Mouse (Mus musculus) testis, adult 2 months (tissue): ENCODE data around the gene Stam2. TPM values are rescaled to one million over a fixed set of nuclear protein-coding genes. Genes with fewer than 3 reads are reported as not detected.

Experiments
- H3K27ac ChIP-seq: fragments of 200-500 bp; 2 replicates; pipeline ENCODE4 v1.5.1; 2012; ENCODE audit warnings: low read depth, low read length; ENCODE audit not compliant: control insufficient read depth, insufficient read depth
- H3K27me3 ChIP-seq: fragments of 200-500 bp; 2 replicates; pipeline ENCODE4 v1.6.1; 2012; ENCODE audit warnings: mild to moderate bottlenecking, low read length, moderate library complexity; ENCODE audit not compliant: control insufficient read depth, insufficient read depth
- H3K36me3 ChIP-seq: fragments of 200-500 bp; 2 replicates; pipeline ENCODE4 v1.6.1; 2012; ENCODE audit warnings: mild to moderate bottlenecking, low read length; ENCODE audit not compliant: control insufficient read depth, insufficient read depth
- H3K4me1 ChIP-seq: fragments of 200-500 bp; 2 replicates; pipeline ENCODE4 v1.6.1; 2012; ENCODE audit warnings: low read length; ENCODE audit not compliant: control insufficient read depth, insufficient read depth
- H3K4me3 ChIP-seq: fragments of 200-500 bp; 2 replicates; pipeline ENCODE4 v1.5.1; 2012; ENCODE audit warnings: low read depth, mild to moderate bottlenecking, low read length, moderate library complexity, mixed read lengths; ENCODE audit not compliant: control insufficient read depth
- CTCF ChIP-seq: fragments of 200-500 bp; IDR thresholded peaks from 2 replicates; pipeline ENCODE4 v1.5.1; 2012; ENCODE audit warnings: low read depth, mild to moderate bottlenecking, inconsistent platforms, low read length, moderate library complexity; ENCODE audit not compliant: control insufficient read depth, insufficient read depth, insufficient replicate concordance
- POLR2A ChIP-seq: fragments of 200-500 bp; IDR thresholded peaks from 2 replicates; pipeline ENCODE4 v1.6.1; 2012; ENCODE audit warnings: low read depth, mild to moderate bottlenecking, inconsistent platforms, low read length, moderate library complexity; ENCODE audit not compliant: control insufficient read depth
- polyA plus RNA-seq: library from polyadenylated mRNA; depleted of rRNA; stranded (reverse); fragments of >200 nt; gene quantifications from 2 replicates; pipeline ENCODE4 v1.2.3, GENCODE M21; 2012

Gene Stam2
- polyA plus RNA-seq, 1 experiment, result 21.2 TPM

DNA sequence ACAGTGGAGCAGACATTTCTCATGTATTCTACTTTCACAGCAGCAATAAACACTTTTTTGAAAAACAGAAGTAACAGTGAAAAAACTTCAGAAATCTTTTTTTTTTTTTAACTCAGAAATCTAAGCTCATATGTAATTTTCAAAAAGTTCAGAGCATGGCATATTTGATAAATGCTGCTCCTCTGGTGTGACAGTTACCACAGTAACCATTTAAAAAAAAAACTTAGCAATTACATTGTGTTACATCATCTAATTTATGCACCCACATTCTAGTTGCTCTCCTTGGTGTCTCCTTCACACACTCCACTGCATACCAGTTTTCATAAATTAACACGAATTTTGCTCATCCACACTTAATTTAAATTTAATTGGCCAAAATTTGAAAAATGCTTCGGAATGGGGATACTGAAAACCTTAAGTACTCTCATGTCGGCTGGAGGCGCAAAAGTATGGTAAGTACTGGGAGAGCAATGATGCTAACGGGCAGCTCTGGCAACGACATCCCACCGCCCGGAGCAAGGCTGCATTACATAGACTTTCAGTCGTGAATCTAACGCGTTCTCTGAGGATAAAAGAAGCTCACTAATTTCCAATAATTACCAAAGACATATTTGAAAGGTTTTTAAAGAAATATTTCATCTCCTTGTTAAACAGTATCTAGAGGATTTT, 40.6 kb downstream of the Stam2 start:
- TF ChIP-seq POLR2A (no peak), CTCF (no peak)
- H3K4me1 ChIP-seq, result no peaks in the 10 kb centered on the region
- H3K27ac ChIP-seq, result no peak overlapping the region
- H3K4me3 ChIP-seq, result no peak overlapping the region
- peaks cover 2% of the 10 kb centered on the region; the same call in 1 of the 2 replicates for H3K36me3 ChIP-seq
- H3K27me3 ChIP-seq, result no peaks in the 10 kb centered on the region

DNA sequence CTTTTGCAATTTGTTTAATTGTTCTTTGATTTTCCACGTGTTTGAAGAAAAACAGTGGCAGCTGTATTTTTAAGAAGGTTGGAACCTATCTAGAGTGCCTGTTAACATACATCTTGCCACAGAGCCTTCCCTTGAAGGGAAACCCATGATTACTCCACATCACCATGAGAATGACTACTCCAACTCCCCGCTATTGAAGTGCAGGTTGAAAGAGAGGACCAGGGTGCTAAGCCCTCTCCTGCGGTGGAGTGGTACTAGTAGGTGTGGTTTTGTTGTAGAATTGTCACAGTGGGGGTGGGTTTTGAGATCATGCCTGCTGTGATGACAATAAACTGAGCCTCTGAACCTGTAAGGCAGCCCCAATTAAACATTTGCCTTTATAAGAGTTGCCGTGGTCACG, 41.7 kb downstream of the Stam2 start:
- Histone ChIP-seq H3K36me3 (peaks cover 2% of the 10 kb centered on the region; the same call in 1 of the 2 replicates), H3K27me3 (no peaks in the 10 kb centered on the region), H3K27ac (no peak overlapping the region), H3K4me1 (no peaks in the 10 kb centered on the region), H3K4me3 (no peak overlapping the region)
- TF ChIP-seq POLR2A (no peak), CTCF (no peak)

DNA sequence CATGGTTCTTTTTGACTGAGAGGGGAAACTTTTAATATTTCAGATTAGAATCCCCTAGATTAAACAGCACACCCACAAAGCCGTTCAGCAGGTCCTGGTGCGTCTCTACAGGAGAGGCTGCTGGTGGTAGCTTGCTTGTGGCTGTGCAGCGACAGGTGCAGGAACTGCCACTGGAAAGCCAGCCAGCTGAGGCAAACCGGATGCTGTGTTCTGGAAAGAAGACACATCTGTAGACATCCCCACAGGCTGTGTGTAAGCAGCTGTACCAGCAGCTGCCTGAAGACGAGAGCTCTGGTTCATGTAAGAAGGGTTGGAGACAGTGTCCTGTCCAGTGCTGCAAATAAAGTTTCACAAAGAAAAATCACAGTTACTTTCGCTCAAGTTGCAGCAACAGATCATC, 47.5 kb downstream of the Stam2 start:
- Histone ChIP-seq H3K36me3 (no peaks in the 10 kb centered on the region), H3K4me1 (no peaks in the 10 kb centered on the region), H3K27ac (no peak overlapping the region), H3K4me3 (no peak overlapping the region), H3K27me3 (no peaks in the 10 kb centered on the region)
- TF ChIP-seq POLR2A (no peak), CTCF (no peak)

DNA sequence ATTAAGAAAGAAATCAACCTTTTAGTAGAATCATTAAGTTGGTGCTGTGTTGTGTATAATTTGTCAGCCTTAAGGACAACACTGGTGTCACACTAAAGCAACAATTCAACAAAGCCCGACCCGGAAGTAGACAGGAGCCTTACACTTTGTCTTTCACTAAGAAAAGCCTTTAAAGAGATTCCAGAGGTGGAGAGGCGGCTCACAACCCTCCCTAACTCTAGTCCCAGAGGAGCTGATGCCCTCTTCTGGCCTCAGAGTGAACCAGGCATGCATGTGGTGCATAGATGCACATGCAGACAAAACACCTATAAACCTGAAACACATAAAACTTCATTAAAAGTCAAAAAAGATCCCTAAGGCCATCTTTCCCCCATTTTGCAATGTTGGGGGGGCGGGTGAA, 50.3 kb downstream of the Stam2 start:
- Histone ChIP-seq H3K4me1 (no peaks in the 10 kb centered on the region), H3K27ac (no peak overlapping the region), H3K4me3 (no peak overlapping the region), H3K27me3 (no peaks in the 10 kb centered on the region), H3K36me3 (no peaks in the 10 kb centered on the region)
- no peak for TF ChIP-seq CTCF
- TF ChIP-seq POLR2A, result no peak

DNA sequence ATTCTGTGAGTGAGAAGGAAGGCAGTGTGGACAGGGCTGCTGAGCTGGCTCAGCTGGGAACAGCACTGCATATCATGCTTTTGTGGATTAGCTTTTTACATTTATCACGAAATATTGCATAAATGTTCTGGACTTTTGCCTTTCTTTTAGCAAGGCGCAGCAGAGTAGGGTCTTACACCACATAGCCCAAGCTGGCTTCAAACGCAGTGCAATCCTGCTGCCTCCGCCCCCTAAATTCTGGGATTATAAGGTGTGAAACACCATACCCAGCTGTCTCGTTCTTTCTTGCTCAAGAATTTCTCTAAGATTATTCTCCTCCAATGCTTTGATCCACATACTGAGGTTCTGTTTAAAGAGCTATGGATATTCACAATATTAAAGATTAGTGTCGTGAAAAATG, 55.5 kb downstream of the Stam2 start:
- H3K36me3 ChIP-seq, result no peaks in the 10 kb centered on the region
- no peaks in the 10 kb centered on the region for H3K27me3 ChIP-seq
- TF ChIP-seq CTCF (no peak), POLR2A (no peak)

DNA sequence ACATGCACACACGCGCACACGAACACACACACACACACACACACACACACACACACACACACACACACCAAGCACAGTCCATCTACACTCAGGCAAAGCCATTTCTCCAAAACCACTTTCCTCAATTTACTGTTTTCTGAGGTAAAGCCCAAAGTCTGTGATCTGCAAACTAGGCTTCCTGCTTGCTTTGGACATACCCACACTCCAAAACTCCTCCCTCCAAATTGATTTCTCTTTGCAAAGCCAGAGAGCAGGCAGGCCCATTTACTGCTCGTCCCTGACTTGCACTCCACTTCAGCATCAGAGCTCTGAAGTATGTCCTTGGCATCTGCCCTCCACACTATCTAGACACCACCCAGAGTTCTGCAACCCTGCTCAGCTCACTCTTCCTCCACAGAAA, 64.5 kb downstream of the Stam2 start:
- no peak for TF ChIP-seq CTCF
- no peak for TF ChIP-seq POLR2A
- Histone ChIP-seq H3K27ac (no peak overlapping the region), H3K27me3 (no peaks in the 10 kb centered on the region), H3K4me1 (peaks cover 10% of the 10 kb centered on the region), H3K36me3 (no peaks in the 10 kb centered on the region), H3K4me3 (no peak overlapping the region)

More for the DNA sequence above, 55.5 kb downstream of the Stam2 start:
- Histone ChIP-seq H3K27ac (no peak overlapping the region), H3K4me1 (no peaks in the 10 kb centered on the region), H3K4me3 (no peak overlapping the region)

DNA sequence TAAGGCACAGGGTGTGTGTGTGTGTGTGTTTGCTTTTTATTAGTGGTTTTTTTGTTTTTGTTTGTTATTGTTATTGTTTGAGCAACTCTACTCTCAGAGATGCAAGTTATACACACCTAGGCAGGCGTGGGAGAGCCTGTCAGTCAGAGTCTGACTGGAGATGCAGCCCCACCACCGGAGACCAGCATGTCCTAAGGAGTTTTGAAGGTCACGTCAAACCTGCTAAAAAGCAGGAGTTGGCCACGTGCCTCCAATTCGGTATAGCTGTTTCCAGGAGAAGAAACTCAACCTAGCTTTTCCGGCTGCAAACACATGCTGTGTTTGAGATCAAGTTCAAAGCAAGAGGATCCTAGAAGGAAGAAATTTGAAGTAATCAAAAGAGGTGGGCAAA, 65.2 kb downstream of the Stam2 start:
- no peaks in the 10 kb centered on the region for H3K27me3 ChIP-seq
- H3K4me3 ChIP-seq, result no peak overlapping the region
- no peak overlapping the region for H3K27ac ChIP-seq
- TF ChIP-seq CTCF (no peak), POLR2A (no peak)
- peaks cover 10% of the 10 kb centered on the region for H3K4me1 ChIP-seq
- no peaks in the 10 kb centered on the region for H3K36me3 ChIP-seq
